Mouse (Mus musculus) lung, embryonic 15.5 days (tissue): ENCODE results near the gene Tex45. TPM values are rescaled to one million over a fixed set of nuclear protein-coding genes. Genes with fewer than 3 reads are reported as not detected.

Experiments
- ATAC-seq: fragments of 200-750 bp; cut with Nextera tagmentation; 2 replicates; pipeline ENCODE4 v1.8.0; 2017; ENCODE audit warnings: moderate number of reproducible peaks, borderline replicate concordance; ENCODE audit not compliant: low FRiP score, low TSS enrichment; ENCODE audit errors: extremely low read depth
- H3K27ac ChIP-seq: fragments of 300-500 bp; sonication (generic); 2 replicates; pipeline ENCODE4 v1.5.1; 2015; ENCODE audit warnings: moderate library complexity, mild to moderate bottlenecking, inconsistent platforms
- H3K27me3 ChIP-seq: fragments of 300-500 bp; sonication (generic); 2 replicates; pipeline ENCODE4 v1.6.1; 2015; ENCODE audit warnings: inconsistent platforms
- H3K36me3 ChIP-seq: fragments of 300-500 bp; sonication (generic); 2 replicates; pipeline ENCODE4 v1.6.1; 2015; ENCODE audit warnings: inconsistent platforms
- H3K4me1 ChIP-seq: fragments of 300-500 bp; sonication (generic); 2 replicates; pipeline ENCODE4 v1.6.1; 2015; ENCODE audit warnings: inconsistent platforms
- H3K4me2 ChIP-seq: fragments of 300-500 bp; sonication (generic); 2 replicates; pipeline ENCODE4 v1.6.1; 2015; ENCODE audit warnings: inconsistent platforms, mild to moderate bottlenecking, moderate library complexity
- H3K4me3 ChIP-seq: fragments of 300-500 bp; sonication (generic); 2 replicates; pipeline ENCODE4 v1.5.1; 2015; ENCODE audit warnings: mild to moderate bottlenecking, inconsistent platforms
- H3K9ac ChIP-seq: fragments of 300-500 bp; sonication (generic); 2 replicates; pipeline ENCODE4 v1.6.1; 2015; ENCODE audit warnings: inconsistent platforms
- H3K9me3 ChIP-seq: fragments of 300-500 bp; sonication (generic); 2 replicates; pipeline ENCODE4 v1.6.1; 2016; ENCODE audit warnings: inconsistent platforms
- WGBS: fragments of 180-500 bp; shearing (Covaris S2); methylation state at CpG from one replicate; pipeline ENCODE4 v1.1.7; 2015; 5-methylcytosine and 5-hydroxymethylcytosine counted together
- polyA plus RNA-seq: library from polyadenylated mRNA; unstranded; fragments of >200 nt; fragmentation: Nextera tagmentation; extraction: Ambion mirVana; gene quantifications from 2 replicates; pipeline ENCODE4 v1.2.1, GENCODE M21; 2015

Tex45 gene
- not detected in 2 replicates for polyA plus RNA-seq

GRCm38 (mm10) chr8:3470562-3470961 is at the start of gene Tex45:
Gene Tex45 (plus strand): TSS chr8:3470862.
- no peak for ATAC-seq
- Histone ChIP-seq H3K36me3 (no peaks in the 10 kb centered on the region), H3K27ac (no peak within 1 kb of the TSS), H3K4me3 (no peak within 1 kb of the TSS), H3K4me2 (no peak within 1 kb of the TSS), H3K27me3 (no peaks in the 10 kb centered on the region), H3K4me1 (peaks cover 6% of the 10 kb centered on the region), H3K9me3 (no peaks in the 10 kb centered on the region), H3K9ac (no peak within 1 kb of the TSS)

- no peak overlapping the region for H3K4me2 ChIP-seq
- H3K36me3 ChIP-seq, result no peaks in the 10 kb centered on the region
- no peak overlapping the region for H3K9ac ChIP-seq
- H3K27ac ChIP-seq, result no peak overlapping the region
- H3K27me3 ChIP-seq, result no peaks in the 10 kb centered on the region
- WGBS, result 89% methylated on average over 5 of the region's 5 CpGs
- peaks cover 12% of the 10 kb centered on the region for H3K4me1 ChIP-seq
- H3K9me3 ChIP-seq, result no peaks in the 10 kb centered on the region
- H3K4me3 ChIP-seq, result no peak overlapping the region
- ATAC-seq, result no peak
These were observed 49.2 kb upstream of the Tex45 start for GRCm38 (mm10) chr8:3421507-3421906.

- Histone ChIP-seq H3K27me3 (no peaks in the 10 kb centered on the region), H3K27ac (no peak overlapping the region), H3K9ac (no peak overlapping the region), H3K4me3 (no peak overlapping the region), H3K4me2 (no peak overlapping the region), H3K4me1 (no peaks in the 10 kb centered on the region), H3K9me3 (no peaks in the 10 kb centered on the region), H3K36me3 (no peaks in the 10 kb centered on the region)
- no peak for ATAC-seq
- 79% methylated on average over 5 of the region's 5 CpGs for WGBS
These were observed 45.4 kb upstream of the Tex45 start for GRCm38 (mm10) chr8:3425217-3425616.

GRCm38 (mm10) chr8:3426211-3426610 is 44.5 kb upstream of the Tex45 start:
- no peaks in the 10 kb centered on the region for H3K9me3 ChIP-seq
- ATAC-seq, result no peak
- 0 out of 2 replicates have a peak, but pooled peaks cover 4% of the 10 kb centered on the region for H3K36me3 ChIP-seq
- H3K4me2 ChIP-seq, result no peak overlapping the region
- WGBS, result 78% methylated on average over 3 of the region's 3 CpGs
- H3K9ac ChIP-seq, result no peak overlapping the region
- no peak overlapping the region for H3K27ac ChIP-seq
- no peaks in the 10 kb centered on the region for H3K4me1 ChIP-seq
- H3K27me3 ChIP-seq, result no peaks in the 10 kb centered on the region
- H3K4me3 ChIP-seq, result no peak overlapping the region

- H3K4me1 ChIP-seq, result no peaks in the 10 kb centered on the region
- no peak overlapping the region for H3K27ac ChIP-seq
- H3K9ac ChIP-seq, result no peak overlapping the region
- WGBS, result 82% methylated on average over 2 of the region's 2 CpGs
- no peaks in the 10 kb centered on the region for H3K9me3 ChIP-seq
- H3K36me3 ChIP-seq, result 0 out of 2 replicates have a peak, but pooled peaks cover 17% of the 10 kb centered on the region
- no peaks in the 10 kb centered on the region for H3K27me3 ChIP-seq
- ATAC-seq, result no peak
- no peak overlapping the region for H3K4me2 ChIP-seq
- no peak overlapping the region for H3K4me3 ChIP-seq
These were observed 42.2 kb upstream of the Tex45 start for GRCm38 (mm10) chr8:3428426-3428825.

- H3K9me3 ChIP-seq, result no peaks in the 10 kb centered on the region
- no peak overlapping the region for H3K27ac ChIP-seq
- H3K4me2 ChIP-seq, result no peak overlapping the region
- no peak for ATAC-seq
- H3K4me1 ChIP-seq, result no peaks in the 10 kb centered on the region
- H3K4me3 ChIP-seq, result no peak overlapping the region
- H3K9ac ChIP-seq, result no peak overlapping the region
- H3K36me3 ChIP-seq, result peaks cover 20% of the 10 kb centered on the region; the same call in 1 of the 2 replicates
- no peaks in the 10 kb centered on the region for H3K27me3 ChIP-seq
- 66% methylated on average over 2 of the region's 2 CpGs for WGBS
These were observed 40.7 kb upstream of the Tex45 start for GRCm38 (mm10) chr8:3429966-3430365.

- Histone ChIP-seq H3K4me2 (no peak overlapping the region), H3K36me3 (peaks cover 31% of the 10 kb centered on the region; the same call in 1 of the 2 replicates), H3K27me3 (no peaks in the 10 kb centered on the region), H3K4me3 (no peak overlapping the region), H3K4me1 (no peaks in the 10 kb centered on the region), H3K9me3 (no peaks in the 10 kb centered on the region), H3K9ac (no peak overlapping the region), H3K27ac (no peak overlapping the region)
- WGBS, result 72% methylated on average over 3 of the region's 3 CpGs
- no peak for ATAC-seq
These were observed 39.5 kb upstream of the Tex45 start for GRCm38 (mm10) chr8:3431113-3431512.

- H3K27me3 ChIP-seq, result no peaks in the 10 kb centered on the region
- H3K4me3 ChIP-seq, result no peak overlapping the region
- H3K4me2 ChIP-seq, result no peak overlapping the region
- no peak overlapping the region for H3K9ac ChIP-seq
- H3K27ac ChIP-seq, result no peak overlapping the region
- H3K9me3 ChIP-seq, result no peaks in the 10 kb centered on the region
- no peak for ATAC-seq
- H3K4me1 ChIP-seq, result no peaks in the 10 kb centered on the region
- WGBS, result 80% methylated on average over 5 of the region's 6 CpGs
- peaks cover 73% of the 10 kb centered on the region for H3K36me3 ChIP-seq
These were observed 34.2 kb upstream of the Tex45 start for GRCm38 (mm10) chr8:3436492-3436891.

GRCm38 (mm10) chr8:3439510-3439909 is 31.2 kb upstream of the Tex45 start:
- ATAC-seq, result no peak
- Histone ChIP-seq H3K27ac (no peak overlapping the region), H3K4me1 (no peaks in the 10 kb centered on the region), H3K9ac (no peak overlapping the region), H3K36me3 (peaks cover 60% of the 10 kb centered on the region), H3K4me2 (no peak overlapping the region), H3K9me3 (no peaks in the 10 kb centered on the region), H3K27me3 (no peaks in the 10 kb centered on the region), H3K4me3 (no peak overlapping the region)
- 78% methylated on average over 12 of the region's 12 CpGs for WGBS

- Histone ChIP-seq H3K9me3 (no peaks in the 10 kb centered on the region), H3K4me3 (no peak overlapping the region)
- 85% methylated on average over 2 of the region's 2 CpGs for WGBS
These were observed 21.4 kb upstream of the Tex45 start for GRCm38 (mm10) chr8:3449226-3449625.

GRCm38 (mm10) chr8:3450670-3451069 is 20.0 kb upstream of the Tex45 start:
- H3K4me3 ChIP-seq, result no peak overlapping the region
- no peak overlapping the region for H3K27ac ChIP-seq
- H3K9me3 ChIP-seq, result no peaks in the 10 kb centered on the region
- H3K4me1 ChIP-seq, result no peaks in the 10 kb centered on the region
- no peak overlapping the region for H3K4me2 ChIP-seq
- H3K27me3 ChIP-seq, result no peaks in the 10 kb centered on the region
- H3K9ac ChIP-seq, result no peak overlapping the region
- peaks cover 54% of the 10 kb centered on the region for H3K36me3 ChIP-seq
- 27% methylated on average over 5 of the region's 5 CpGs for WGBS
- ATAC-seq, result no peak

More at GRCm38 (mm10) chr8:3449226-3449625, 21.4 kb upstream of the Tex45 start:
- H3K27me3 ChIP-seq, result no peaks in the 10 kb centered on the region
- no peak overlapping the region for H3K27ac ChIP-seq
- H3K36me3 ChIP-seq, result peaks cover 50% of the 10 kb centered on the region
- no peak overlapping the region for H3K9ac ChIP-seq
- no peak for ATAC-seq
- no peak overlapping the region for H3K4me2 ChIP-seq
- H3K4me1 ChIP-seq, result no peaks in the 10 kb centered on the region

- H3K27ac ChIP-seq, result no peak overlapping the region
- no peaks in the 10 kb centered on the region for H3K9me3 ChIP-seq
- no peaks in the 10 kb centered on the region for H3K4me1 ChIP-seq
- ATAC-seq, result no peak
- H3K4me3 ChIP-seq, result no peak overlapping the region
- 95% methylated on average over 25 of the region's 25 CpGs for WGBS
- H3K36me3 ChIP-seq, result peaks cover 51% of the 10 kb centered on the region
- H3K9ac ChIP-seq, result no peak overlapping the region
- no peaks in the 10 kb centered on the region for H3K27me3 ChIP-seq
- H3K4me2 ChIP-seq, result no peak overlapping the region
These were observed 18.7 kb upstream of the Tex45 start for GRCm38 (mm10) chr8:3451992-3452391.

GRCm38 (mm10) chr8:3463248-3463647 is 7.4 kb upstream of the Tex45 start:
- no peak for ATAC-seq
- 91% methylated on average over 2 of the region's 2 CpGs for WGBS

More at GRCm38 (mm10) chr8:3463248-3463647, 7.4 kb upstream of the Tex45 start:
- peaks cover 5% of the 10 kb centered on the region for H3K4me1 ChIP-seq
- H3K27ac ChIP-seq, result no peak overlapping the region
- H3K9ac ChIP-seq, result no peak overlapping the region
- H3K4me2 ChIP-seq, result no peak overlapping the region
- no peaks in the 10 kb centered on the region for H3K27me3 ChIP-seq
- H3K4me3 ChIP-seq, result no peak overlapping the region
- H3K9me3 ChIP-seq, result no peaks in the 10 kb centered on the region
- H3K36me3 ChIP-seq, result 0 out of 2 replicates have a peak, but pooled peaks cover 3% of the 10 kb centered on the region
